Mouse (Mus musculus): ENCODE results near the gene Ubash3a. TPM values are rescaled to one million over a fixed set of nuclear protein-coding genes. Genes with fewer than 3 reads are reported as not detected.

Gene Ubash3a
- polyA plus RNA-seq, 1 experiment from 2014 or later = 0.42 TPM

DNA sequence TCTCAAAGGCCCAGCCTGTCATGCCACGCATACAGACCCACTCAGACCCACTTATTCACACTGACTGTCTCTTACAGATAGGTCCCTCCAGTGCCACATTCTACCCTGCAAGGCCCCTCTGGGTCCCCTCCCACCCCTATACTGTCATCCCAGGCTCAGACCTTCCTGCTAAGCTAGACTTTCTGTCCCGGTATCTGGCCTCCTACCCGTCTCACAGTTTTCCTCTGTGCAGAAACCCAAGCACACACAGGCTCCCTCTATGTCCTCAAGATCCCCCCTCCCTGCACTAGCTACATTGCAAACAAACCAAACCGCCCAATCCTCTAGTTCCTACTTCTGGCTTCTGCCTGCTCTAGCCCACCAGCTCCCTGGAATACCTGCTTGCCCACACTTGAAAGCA lies 70.3 kb downstream of the Ubash3a start:
- no peak for DNase-seq (ENCODE audit: extremely low spot score, low spot score)
- Histone ChIP-seq H3K36me3 (replicated peaks) (no peaks in the 10 kb centered on the region), H3K27me3 (ENCODE audit: poor library complexity, severe bottlenecking) (peaks cover 8% of the 10 kb centered on the region), H3K9me3 (no peaks in the 10 kb centered on the region), H3K4me3 (peak overlapping the region; percentile 62; the same call in 1 of the 2 replicates), H3K4me1 (peaks cover 36% of the 10 kb centered on the region), H3K27ac (no peak overlapping the region)
- 80% methylated on average over 4 of the region's 4 CpGs for WGBS

DNA sequence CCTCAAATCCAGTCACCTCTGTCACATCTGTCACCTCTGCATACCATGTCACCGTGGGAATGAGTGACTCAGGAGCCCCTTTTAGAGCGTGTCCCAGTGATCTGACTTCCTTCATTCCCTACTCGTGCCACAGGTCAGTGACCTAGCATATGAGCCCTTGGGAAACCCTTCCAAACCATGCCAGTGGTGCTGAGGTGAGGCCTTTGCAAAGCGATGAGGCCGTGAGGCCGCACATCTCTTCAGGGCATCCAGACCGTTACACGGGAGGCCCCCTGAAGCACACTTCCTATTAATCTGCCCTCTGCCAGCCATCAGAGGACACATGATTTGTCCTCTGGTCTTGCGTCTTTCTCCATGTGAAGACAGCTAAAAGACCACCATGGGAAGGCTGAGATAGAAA lies 71.9 kb downstream of the Ubash3a start:
- peaks cover 41% of the 10 kb centered on the region for H3K4me1 ChIP-seq
- 90% methylated on average over 9 of the region's 9 CpGs for WGBS
- H3K27ac ChIP-seq = no peak overlapping the region
- DNase-seq (ENCODE audit: extremely low spot score, low spot score) = no peak
- H3K9me3 ChIP-seq = no peaks in the 10 kb centered on the region
- H3K4me3 ChIP-seq = no peak overlapping the region
- peaks cover 8% of the 10 kb centered on the region for H3K27me3 ChIP-seq (ENCODE audit: poor library complexity, severe bottlenecking)
- no peaks in the 10 kb centered on the region for H3K36me3 ChIP-seq (replicated peaks)

DNA sequence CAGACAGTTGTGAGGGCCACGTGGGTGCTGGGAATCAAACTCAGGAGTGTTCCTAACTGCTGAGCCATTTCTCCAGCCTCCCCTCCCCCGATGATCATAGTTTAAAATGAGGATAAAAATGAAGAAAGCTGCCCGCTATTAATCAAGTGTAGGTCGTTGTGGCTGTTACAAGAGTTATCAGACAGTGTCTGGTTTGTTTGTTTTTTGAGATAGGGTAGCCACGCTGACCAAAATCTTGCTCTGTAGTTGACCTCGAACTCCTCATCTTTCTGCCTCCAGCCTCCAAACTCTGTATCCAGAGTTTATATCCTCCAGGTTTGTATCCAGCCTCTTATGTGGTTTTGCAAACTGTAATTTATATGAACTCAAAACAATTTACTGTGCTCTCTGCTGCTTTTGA lies 72.6 kb downstream of the Ubash3a start:
- Histone ChIP-seq H3K27me3 (ENCODE audit: poor library complexity, severe bottlenecking) (peaks cover 8% of the 10 kb centered on the region), H3K4me3 (no peak overlapping the region), H3K36me3 (replicated peaks) (no peaks in the 10 kb centered on the region), H3K27ac (no peak overlapping the region), H3K9me3 (no peaks in the 10 kb centered on the region), H3K4me1 (peaks cover 41% of the 10 kb centered on the region)
- no peak for DNase-seq (ENCODE audit: extremely low spot score, low spot score)
- 85% methylated on average over 6 of the region's 6 CpGs for WGBS

DNA sequence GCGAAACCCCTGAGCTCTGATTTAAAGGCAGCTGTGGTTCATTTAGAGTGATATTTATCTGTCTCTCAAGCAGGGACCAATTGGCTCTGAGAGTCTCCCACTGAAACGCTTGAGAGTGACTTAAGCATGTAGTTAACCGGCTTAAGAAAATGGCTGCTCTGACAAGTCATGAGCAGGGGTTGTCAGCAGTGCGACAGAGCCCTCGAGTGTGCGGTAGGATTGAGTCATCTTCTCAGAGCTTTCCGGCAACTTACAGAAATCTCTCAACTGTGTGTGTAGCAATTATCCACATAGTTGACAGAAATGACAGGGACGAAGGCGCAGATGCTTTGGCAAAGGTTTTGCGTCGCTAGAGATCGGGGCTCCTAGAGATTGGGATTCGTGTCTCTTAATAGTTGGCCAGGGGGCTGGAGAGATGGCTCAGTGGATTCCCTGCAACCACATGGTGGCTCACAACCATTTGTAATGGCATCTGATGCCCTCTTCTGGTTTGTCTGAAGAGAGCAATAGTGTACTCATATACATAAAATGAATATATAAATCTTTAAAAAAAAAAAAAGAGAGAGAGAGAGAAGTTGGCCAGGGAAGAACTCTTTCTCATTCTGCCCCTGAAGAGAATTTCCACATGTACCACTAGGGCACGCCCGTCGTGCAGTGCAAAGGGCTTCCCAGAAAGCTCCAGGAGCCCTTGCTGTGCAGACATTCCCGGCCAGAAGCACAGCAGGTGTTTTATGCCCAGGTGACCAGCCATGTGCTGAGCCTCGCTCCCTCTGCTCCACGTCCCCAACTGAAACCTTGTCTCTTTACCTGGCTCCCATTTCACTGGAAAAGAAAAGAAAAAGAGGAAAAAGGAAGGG lies 74.4 kb downstream of the Ubash3a start:
- DNase-seq (ENCODE audit: extremely low spot score, low spot score) = no peak
- peak overlapping the region; percentile 26; the same call in 1 of the 2 replicates for H3K4me3 ChIP-seq
- no peaks in the 10 kb centered on the region for H3K9me3 ChIP-seq
- H3K27me3 ChIP-seq (ENCODE audit: poor library complexity, severe bottlenecking) = no peaks in the 10 kb centered on the region
- peak overlapping the region; percentile 67 for H3K27ac ChIP-seq
- WGBS = 47% methylated on average over 19 of the region's 19 CpGs
- H3K36me3 ChIP-seq (replicated peaks) = no peaks in the 10 kb centered on the region
- H3K4me1 ChIP-seq = peaks cover 33% of the 10 kb centered on the region

DNA sequence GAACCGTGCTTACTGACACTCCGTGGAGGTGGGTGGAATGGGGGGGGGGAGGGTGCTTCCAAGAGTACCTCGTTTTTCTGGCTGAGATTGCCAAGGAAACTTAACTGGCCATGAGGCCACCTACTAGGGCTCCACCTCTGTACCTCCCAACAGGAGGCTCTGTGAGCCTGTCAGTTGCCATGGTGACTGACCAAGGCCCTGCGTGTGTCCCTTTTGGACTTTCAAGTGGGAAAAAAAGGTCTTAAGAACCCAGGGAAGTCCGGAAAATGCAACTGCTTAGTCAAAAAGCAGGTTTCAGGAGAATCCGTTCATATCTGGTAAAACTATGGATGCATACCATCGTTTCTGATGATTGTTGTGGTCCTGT lies 75.0 kb downstream of the Ubash3a start:
- Histone ChIP-seq H3K36me3 (replicated peaks) (no peaks in the 10 kb centered on the region), H3K4me3 (peak overlapping the region; percentile 26; the same call in 1 of the 2 replicates), H3K4me1 (peaks cover 27% of the 10 kb centered on the region), H3K27ac (peak overlapping the region; percentile 67), H3K9me3 (no peaks in the 10 kb centered on the region), H3K27me3 (ENCODE audit: poor library complexity, severe bottlenecking) (no peaks in the 10 kb centered on the region)
- 15% methylated on average over 7 of the region's 7 CpGs for WGBS
- DNase-seq (ENCODE audit: extremely low spot score, low spot score) = no peak

DNA sequence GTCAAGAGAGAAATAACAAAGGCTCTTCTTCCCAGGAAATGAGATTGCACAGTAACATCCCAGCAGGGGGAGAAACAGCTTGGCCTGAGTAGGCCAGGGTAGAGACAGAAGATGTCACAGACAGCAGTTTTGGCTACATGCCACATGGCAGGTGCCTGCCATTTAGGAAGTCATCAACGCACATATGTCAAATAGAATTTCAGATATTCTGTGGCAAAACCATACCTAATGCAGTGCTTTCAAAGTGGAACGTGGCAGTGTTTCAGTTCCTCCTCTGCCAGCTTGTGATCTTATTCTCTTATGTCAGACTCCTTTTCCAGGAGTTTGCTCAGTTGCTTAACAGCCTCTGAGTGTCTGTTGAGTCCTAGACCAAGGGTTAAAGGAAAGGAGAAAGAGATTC lies 78.2 kb downstream of the Ubash3a start:
- Histone ChIP-seq H3K9me3 (no peaks in the 10 kb centered on the region), H3K4me3 (no peak overlapping the region), H3K27me3 (ENCODE audit: poor library complexity, severe bottlenecking) (no peaks in the 10 kb centered on the region), H3K4me1 (peaks cover 24% of the 10 kb centered on the region), H3K36me3 (replicated peaks) (no peaks in the 10 kb centered on the region), H3K27ac (no peak overlapping the region)
- WGBS = 86% methylated on average over 2 of the region's 2 CpGs
- DNase-seq (ENCODE audit: extremely low spot score, low spot score) = no peak

DNA sequence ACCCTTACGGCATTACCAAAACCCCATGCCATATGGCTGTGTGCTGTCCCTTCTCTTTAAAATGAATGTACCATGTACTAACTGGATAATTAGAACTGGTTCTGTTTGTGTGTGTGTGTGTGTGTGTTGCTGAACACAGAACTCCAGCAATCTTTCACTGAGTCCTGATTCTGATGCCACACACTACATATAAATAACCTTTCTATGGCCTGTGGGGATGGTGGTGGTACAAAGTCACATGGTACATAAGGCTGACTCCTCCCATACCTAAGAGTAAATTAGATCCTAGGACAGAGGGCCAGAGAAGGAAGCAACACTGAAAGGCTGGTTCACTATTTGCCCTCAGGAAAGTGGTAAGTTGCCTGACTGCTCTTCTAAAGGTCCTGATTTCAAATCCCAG lies 78.8 kb downstream of the Ubash3a start, which contains the start of gene Slc37a1:
Slc37a1 (plus strand) TSS at position 301 of the 400 bp plus-strand sequence.
- Histone ChIP-seq H3K36me3 (replicated peaks) (no peaks in the 10 kb centered on the region), H3K27ac (no peak within 1 kb of the TSS), H3K4me3 (no peak within 1 kb of the TSS), H3K9me3 (no peaks in the 10 kb centered on the region), H3K27me3 (ENCODE audit: poor library complexity, severe bottlenecking) (no peaks in the 10 kb centered on the region), H3K4me1 (peaks cover 24% of the 10 kb centered on the region)
- 97% methylated on average over 1 of the region's 1 CpGs for WGBS
- no peak for DNase-seq (ENCODE audit: extremely low spot score, low spot score)

DNA sequence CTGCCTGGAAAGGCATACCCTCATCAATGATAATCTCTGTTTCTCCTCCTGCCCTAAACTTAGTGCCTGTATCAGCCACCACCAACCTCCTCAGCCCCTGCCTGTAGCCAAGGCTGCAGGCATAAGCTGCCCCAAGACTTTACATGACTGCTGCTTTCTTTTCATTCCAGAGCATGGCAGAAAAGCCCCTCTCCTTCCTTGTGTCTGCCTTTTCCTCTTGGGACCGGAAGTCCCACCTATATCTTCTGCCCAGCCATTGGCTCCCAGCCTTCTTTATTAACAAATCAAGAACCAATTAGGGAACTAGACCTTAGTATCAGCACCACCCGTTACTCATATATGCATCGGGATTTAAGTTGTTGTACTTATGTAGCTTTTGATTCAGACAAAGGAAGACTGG lies 79.5 kb downstream of the Ubash3a start:
- Histone ChIP-seq H3K27ac (no peak overlapping the region), H3K4me3 (no peak overlapping the region), H3K4me1 (peaks cover 17% of the 10 kb centered on the region), H3K9me3 (no peaks in the 10 kb centered on the region), H3K27me3 (ENCODE audit: poor library complexity, severe bottlenecking) (no peaks in the 10 kb centered on the region), H3K36me3 (replicated peaks) (no peaks in the 10 kb centered on the region)
- 89% methylated on average over 3 of the region's 3 CpGs for WGBS
- DNase-seq (ENCODE audit: extremely low spot score, low spot score) = no peak

DNA sequence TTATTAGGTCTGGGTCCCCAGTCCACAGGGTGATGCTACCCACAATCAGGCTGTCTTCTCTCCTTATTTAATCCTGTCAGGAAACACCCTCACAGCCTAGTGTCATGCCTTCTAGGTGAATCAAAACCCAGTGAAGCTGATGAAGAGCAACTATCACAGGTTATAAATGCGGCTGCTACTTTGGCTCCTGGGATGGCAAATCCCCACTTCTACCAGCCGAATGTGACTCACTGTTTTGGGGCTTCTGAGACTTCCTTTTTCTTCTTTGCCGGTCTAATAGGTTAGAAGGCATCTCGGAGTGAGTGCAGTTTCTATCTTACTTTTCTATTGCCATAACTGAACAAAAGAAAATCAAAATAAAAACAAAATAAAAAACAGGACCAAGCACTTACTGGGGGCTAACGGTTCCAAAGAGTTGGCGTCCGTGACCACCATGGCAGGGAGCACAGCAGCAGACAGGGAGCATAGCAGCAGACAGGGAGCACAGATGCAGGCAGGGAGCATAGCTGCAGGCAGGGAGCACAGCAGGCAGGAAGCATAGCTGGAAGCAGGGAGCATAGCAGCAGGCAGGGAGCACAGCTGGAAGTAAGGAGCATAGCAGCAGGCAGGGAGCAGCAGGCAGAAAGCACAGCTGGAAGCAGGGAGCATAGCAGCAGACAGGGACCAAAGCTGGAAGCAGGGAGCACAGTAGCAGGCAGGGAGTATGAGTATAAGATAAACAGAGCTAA lies 81.5 kb downstream of the Ubash3a start:
- DNase-seq (ENCODE audit: extremely low spot score, low spot score) = no peak
- no peaks in the 10 kb centered on the region for H3K9me3 ChIP-seq
- H3K27me3 ChIP-seq (ENCODE audit: poor library complexity, severe bottlenecking) = no peaks in the 10 kb centered on the region
- no peak overlapping the region; the same call in 1 of the 2 replicates for H3K27ac ChIP-seq
- 67% methylated on average over 7 of the region's 7 CpGs for WGBS
- H3K4me3 ChIP-seq = no peak overlapping the region
- H3K4me1 ChIP-seq = peaks cover 4% of the 10 kb centered on the region
- no peaks in the 10 kb centered on the region for H3K36me3 ChIP-seq (replicated peaks)

DNA sequence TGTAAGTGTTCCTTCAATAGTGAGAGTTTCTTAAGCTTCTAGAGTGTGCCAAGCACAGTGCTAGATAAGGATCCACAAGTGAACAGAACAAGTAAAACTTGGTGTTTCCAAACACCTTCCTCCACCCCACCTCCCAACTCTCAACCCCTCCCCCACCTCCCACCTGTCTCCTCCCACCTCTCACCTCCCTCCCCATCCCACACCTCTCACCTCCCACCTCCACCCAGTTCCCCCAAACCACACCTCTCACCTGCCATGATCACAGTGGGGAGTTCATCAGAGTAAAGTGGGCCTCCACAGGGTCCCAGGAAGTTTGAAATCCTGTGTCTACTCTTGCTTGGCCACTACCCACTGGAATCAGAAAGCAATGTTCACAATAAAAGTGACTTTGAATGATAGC lies 82.6 kb downstream of the Ubash3a start:
- no peaks in the 10 kb centered on the region for H3K9me3 ChIP-seq
- no peak overlapping the region for H3K4me3 ChIP-seq
- DNase-seq (ENCODE audit: extremely low spot score, low spot score) = no peak
- H3K27ac ChIP-seq = no peak overlapping the region
- H3K4me1 ChIP-seq = peaks cover 7% of the 10 kb centered on the region
- H3K27me3 ChIP-seq (ENCODE audit: poor library complexity, severe bottlenecking) = peaks cover 8% of the 10 kb centered on the region
- no peaks in the 10 kb centered on the region for H3K36me3 ChIP-seq (replicated peaks)

DNA sequence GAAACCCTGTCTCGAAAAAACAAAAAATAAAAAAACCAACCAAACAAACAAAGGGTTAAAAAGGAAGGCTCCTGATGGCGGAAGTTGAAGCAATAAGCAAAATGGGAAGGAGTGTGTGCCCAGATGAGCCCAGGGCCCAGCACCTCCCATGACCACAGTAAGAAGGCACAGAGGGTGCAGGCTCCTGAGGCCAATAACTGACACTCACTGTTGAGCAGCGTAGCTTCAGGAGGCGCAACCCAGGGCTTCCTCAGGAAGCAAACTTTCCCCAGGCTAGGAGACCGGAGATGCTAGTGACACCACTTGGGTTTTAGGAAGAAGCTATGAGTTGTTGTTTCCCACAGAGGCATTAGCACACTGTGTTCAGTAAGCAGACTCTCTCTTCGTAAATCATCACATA lies 83.2 kb downstream of the Ubash3a start:
- Histone ChIP-seq H3K4me3 (no peak overlapping the region), H3K4me1 (peaks cover 13% of the 10 kb centered on the region), H3K36me3 (replicated peaks) (no peaks in the 10 kb centered on the region), H3K9me3 (no peaks in the 10 kb centered on the region), H3K27me3 (ENCODE audit: poor library complexity, severe bottlenecking) (peaks cover 13% of the 10 kb centered on the region), H3K27ac (no peak overlapping the region)
- no peak for DNase-seq (ENCODE audit: extremely low spot score, low spot score)
- WGBS = 78% methylated on average over 6 of the region's 6 CpGs

DNA sequence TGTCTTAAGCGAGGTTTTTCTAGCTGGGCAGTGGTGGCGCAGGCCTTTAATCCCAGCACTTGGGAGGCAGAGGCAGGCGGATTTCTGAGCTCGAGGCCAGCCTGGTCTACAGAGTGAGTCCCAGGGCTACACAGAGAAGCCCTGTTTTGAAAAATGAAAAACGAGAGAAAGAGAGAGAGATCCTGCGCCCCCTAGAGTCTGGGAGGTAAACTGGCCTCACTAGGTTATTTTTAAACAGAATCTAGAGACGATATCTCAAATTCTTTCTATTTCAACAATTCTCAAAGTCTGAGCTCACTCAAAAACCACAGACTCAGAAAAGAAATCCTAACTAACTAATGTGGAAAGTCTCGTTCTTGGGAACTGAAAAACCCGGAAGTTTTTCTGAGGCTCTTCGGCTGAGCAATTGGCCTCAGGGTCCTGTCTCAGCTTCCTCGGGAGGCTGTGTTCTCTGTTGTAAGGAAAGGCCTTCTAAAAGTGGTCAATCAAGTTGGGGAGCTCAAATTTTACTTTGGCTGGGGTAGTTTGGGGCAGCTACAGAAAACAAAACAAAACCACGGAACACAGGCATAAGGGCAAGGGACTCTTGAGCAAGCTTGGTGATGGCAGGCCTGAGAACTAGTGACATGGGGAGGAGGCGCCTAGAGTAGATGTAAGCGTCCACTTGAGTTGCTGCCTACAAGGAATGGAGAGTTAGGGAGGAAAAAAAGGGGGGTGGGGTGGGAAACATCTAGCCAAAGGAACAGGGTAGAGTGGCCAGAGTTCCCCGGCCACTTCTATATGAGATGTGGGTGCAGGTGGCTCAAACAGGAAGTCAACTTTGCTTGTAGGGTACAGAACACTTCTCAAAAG lies 86.9 kb downstream of the Ubash3a start:
- Histone ChIP-seq H3K9me3 (no peaks in the 10 kb centered on the region), H3K36me3 (replicated peaks) (no peaks in the 10 kb centered on the region), H3K27me3 (ENCODE audit: poor library complexity, severe bottlenecking) (peaks cover 40% of the 10 kb centered on the region), H3K4me1 (peaks cover 28% of the 10 kb centered on the region), H3K27ac (no peak overlapping the region; the same call in 1 of the 2 replicates), H3K4me3 (peak overlapping the region; percentile 73)
- WGBS = 88% methylated on average over 15 of the region's 15 CpGs
- DNase-seq (ENCODE audit: extremely low spot score, low spot score) = no peak
